Mouse (Mus musculus) CH12.LX (cell line): ENCODE measurements at regions not wholly inside any gene's neighbourhood (a gene's known extent, or its start where the extent isn't known, plus 50 kb on each side); places are given as distances from the start of the nearest gene placed in this dataset.

Experiments used
- CHD2 ChIP-seq: IDR thresholded peaks from 2 replicates; pipeline ENCODE4 v1.6.1; 2011; ENCODE audit warnings: low read length, improper control_type of control experiment
- CTCF ChIP-seq, 2 experiments: IDR thresholded peaks in 1 of 2; conservative IDR thresholded peaks in 1 of 2; 2 replicates each; pipeline ENCODE4 v1.5.1; 2011 to 2012; ENCODE audit warnings: low read depth in 2 of 2, low read length in 2 of 2, improper control_type of control experiment in 1 of 2, inconsistent platforms in 1 of 2, mild to moderate bottlenecking in 1 of 2, moderate library complexity in 1 of 2
- EP300 ChIP-seq: IDR thresholded peaks from 2 replicates; pipeline ENCODE4 v1.6.1; 2011; ENCODE audit warnings: low read length, improper control_type of control experiment
- MXI1 ChIP-seq: IDR thresholded peaks from 2 replicates; pipeline ENCODE4 v1.6.1; 2011; ENCODE audit warnings: mild to moderate bottlenecking, low read depth, low read length, improper control_type of control experiment
- PAX5 ChIP-seq: IDR thresholded peaks from 2 replicates; pipeline ENCODE4 v1.6.1; 2012; ENCODE audit warnings: low read length, inconsistent platforms, mixed read lengths
- POLR2A ChIP-seq: IDR thresholded peaks from 2 replicates; pipeline ENCODE4 v1.6.1; 2011; ENCODE audit warnings: low read depth, mild to moderate bottlenecking, improper control_type of control experiment, low read length
- POLR2AphosphoS2 ChIP-seq: IDR thresholded peaks from 2 replicates; pipeline ENCODE4 v1.6.1; 2011; ENCODE audit warnings: low read depth, low read length, improper control_type of control experiment
- SMC3 ChIP-seq: IDR thresholded peaks from 2 replicates; pipeline ENCODE4 v1.6.1; 2011; ENCODE audit warnings: low read depth, low read length, improper control_type of control experiment

DNA sequence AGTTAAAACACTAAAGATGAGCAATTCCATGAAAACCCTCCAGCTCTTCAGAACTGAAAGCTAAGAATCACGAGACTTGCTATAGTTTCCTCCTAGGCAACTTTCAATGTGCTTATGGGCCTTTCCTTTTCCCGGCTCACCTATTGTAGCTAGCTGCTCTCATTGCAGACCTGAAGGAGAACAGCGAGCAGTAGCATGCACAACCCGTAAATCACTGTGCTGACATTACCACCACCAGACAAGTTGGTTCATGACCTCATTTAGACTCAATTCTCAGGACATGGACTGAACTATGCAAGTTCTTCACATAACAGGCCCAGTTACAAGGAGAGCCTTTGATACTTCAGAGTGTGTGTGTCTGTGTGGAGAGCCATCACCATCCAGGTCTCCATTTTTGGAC is 72.5 kb upstream of the Rbm19 start:
- TF ChIP-seq POLR2A = no peak
- no peak for TF ChIP-seq MXI1
- TF ChIP-seq SMC3 = no peak
- TF ChIP-seq CHD2 = no peak
- no peak for TF ChIP-seq CTCF (conservative IDR thresholded peaks at IDR 0.05 in 1 of 2, IDR thresholded peaks at IDR 0.05 in 1 of 2; ENCODE audit: low read depth in 2 of 2, low read length in 2 of 2)
- no peak for TF ChIP-seq POLR2AphosphoS2
- TF ChIP-seq EP300 = no peak
- no peak for TF ChIP-seq PAX5
